Mouse (Mus musculus): ENCODE measurements around the gene Zfc3h1. TPM values are rescaled to one million over a fixed set of nuclear protein-coding genes. Genes with fewer than 3 reads are reported as not detected.
A peak's percentile ranks its signal among the peaks of the same experiment; 100 is the strongest.

Gene Zfc3h1
- total and polyA plus RNA-seq, 3 experiments = 40.7 to 51.7 (median 48.7) TPM

GRCm38 (mm10) chr10:115468632-115469031 is 83.9 kb downstream of the Zfc3h1 start:
- Histone ChIP-seq H3K36me3 (replicated peaks in 1 of 2; ENCODE audit: control insufficient read depth in 1 of 2, insufficient read depth in 1 of 2, low read length in 1 of 2) (no peaks in the 10 kb centered on the region), H3K9ac (ENCODE audit: insufficient read depth, low read depth) (no peak overlapping the region), H3K27me3 (replicated peaks) (no peaks in the 10 kb centered on the region), H3K79me2 (replicated peaks; ENCODE audit: control insufficient read depth, extremely low read depth, insufficient read depth, poor library complexity, severe bottlenecking) (no peaks in the 10 kb centered on the region), H3K4me1 (ENCODE audit: control insufficient read depth in 1 of 2, insufficient read depth in 2 of 2) (peaks cover 0 to 15% of the 10 kb centered on the region in 2 experiments; a peak in 2 of 4 replicates), H3K9me3 (replicated peaks; ENCODE audit: low read length) (no peaks in the 10 kb centered on the region), H3K4me3 (replicated peaks in 1 of 3; ENCODE audit: low read depth in 2 of 3, low read length in 2 of 3, poor library complexity in 1 of 3) (no peak overlapping the region), H3K27ac (ENCODE audit: insufficient read depth, low read depth) (no peak overlapping the region), H3K4me2 (ENCODE audit: insufficient read depth, low read depth, poor library complexity, severe bottlenecking) (no peak overlapping the region)
- TF ChIP-seq E2F4 (IDR thresholded peaks at IDR 0.05; ENCODE audit: insufficient replicate concordance, low read depth, low read length) (no peak), ELF1 (IDR thresholded peaks at IDR 0.05; ENCODE audit: low read depth, low read length) (no peak), MYC (IDR thresholded peaks at IDR 0.05; ENCODE audit: low read depth, low read length) (no peak), KAT2A (IDR thresholded peaks at IDR 0.05; ENCODE audit: insufficient replicate concordance, low read length) (no peak), CHD2 (IDR thresholded peaks at IDR 0.05; ENCODE audit: low read length) (no peak), POLR2A (IDR thresholded peaks at IDR 0.05; ENCODE audit: low read depth, low read length) (no peak), IRF4 (IDR thresholded peaks at IDR 0.05; ENCODE audit: low read depth, low read length) (no peak), RAD21 (IDR thresholded peaks at IDR 0.05; ENCODE audit: low read depth, low read length) (no peak), POLR2AphosphoS2 (IDR thresholded peaks at IDR 0.05; ENCODE audit: low read depth, low read length) (no peak), CHD1 (IDR thresholded peaks at IDR 0.05; ENCODE audit: low read depth, low read length) (no peak), GABPA (IDR thresholded peaks at IDR 0.05; ENCODE audit: insufficient replicate concordance, low read depth, low read length) (no peak), NELFE (IDR thresholded peaks at IDR 0.05; ENCODE audit: low read depth, low read length) (no peak), RCOR1 (conservative IDR thresholded peaks at IDR 0.05; ENCODE audit: low read depth, low read length) (no peak), ZKSCAN1 (IDR thresholded peaks at IDR 0.05; ENCODE audit: borderline replicate concordance, low read depth, low read length) (no peak), PAX5 (IDR thresholded peaks at IDR 0.05; ENCODE audit: low read length) (no peak)
- dilution Hi-C loops (cut with MboI; ENCODE audit: extremely low pct_ligation_motif_present, extremely low pct_unique_long_range_greater_than_20kb, low sequenced_read_pairs) = no loop called here
- in situ Hi-C loops (cut with MboI; ENCODE audit: low pct_ligation_motif_present, low pct_unique_long_range_greater_than_20kb, low sequenced_read_pairs) = loop anchor here (25.0 kb wide), 1 partner anchor 144 kb away; no protein-coding TSS in a partner anchor
- no peak for DNase-seq (ENCODE audit: extremely low read depth)

- TF ChIP-seq CTCF (conservative IDR thresholded peaks at IDR 0.05 in 1 of 2, IDR thresholded peaks at IDR 0.05 in 1 of 2; ENCODE audit: low read depth in 2 of 2, low read length in 2 of 2) = no peak
- TF ChIP-seq POLR2A (IDR thresholded peaks at IDR 0.05; ENCODE audit: low read depth, low read length) = no peak
- TF ChIP-seq CHD2 (IDR thresholded peaks at IDR 0.05; ENCODE audit: low read length) = no peak
- no peak for TF ChIP-seq POLR2AphosphoS2 (IDR thresholded peaks at IDR 0.05; ENCODE audit: low read depth, low read length)
- no peak for TF ChIP-seq JUND (conservative IDR thresholded peaks at IDR 0.05; ENCODE audit: low read depth, low read length)
- TF ChIP-seq TCF12 (IDR thresholded peaks at IDR 0.05; ENCODE audit: low read depth, low read length) = no peak
- TF ChIP-seq ZC3H11A (IDR thresholded peaks at IDR 0.05; ENCODE audit: low read depth, low read length) = no peak
- no peak for TF ChIP-seq SMC3 (IDR thresholded peaks at IDR 0.05; ENCODE audit: low read depth, low read length)
- TF ChIP-seq ZNF384 (IDR thresholded peaks at IDR 0.05; ENCODE audit: low read depth, low read length) = no peak
- no peak for TF ChIP-seq MXI1 (IDR thresholded peaks at IDR 0.05; ENCODE audit: low read depth, low read length)
- TF ChIP-seq GABPA (IDR thresholded peaks at IDR 0.05; ENCODE audit: insufficient replicate concordance, low read depth, low read length) = no peak
- no peak for TF ChIP-seq ZKSCAN1 (IDR thresholded peaks at IDR 0.05; ENCODE audit: borderline replicate concordance, low read depth, low read length)
- no peak for TF ChIP-seq USF2 (conservative IDR thresholded peaks at IDR 0.05; ENCODE audit: low read depth, low read length)
- TF ChIP-seq ELF1 (IDR thresholded peaks at IDR 0.05; ENCODE audit: low read depth, low read length) = no peak
- no peak for TF ChIP-seq ZMIZ1 (IDR thresholded peaks at IDR 0.05; ENCODE audit: low read depth, low read length)
- no peak for TF ChIP-seq HCFC1 (IDR thresholded peaks at IDR 0.05; ENCODE audit: low read depth, low read length)
- peak; percentile 27 for DNase-seq (ENCODE audit: extremely low read depth)
- dilution Hi-C loops (cut with MboI; ENCODE audit: extremely low pct_ligation_motif_present, extremely low pct_unique_long_range_greater_than_20kb, low sequenced_read_pairs) (no loop called here), in situ Hi-C loops (cut with MboI; ENCODE audit: low pct_ligation_motif_present, low pct_unique_long_range_greater_than_20kb, low sequenced_read_pairs) (loop anchor here (25.0 kb wide), 1 partner anchor 143 kb away; no protein-coding TSS in a partner anchor)
- no peaks in the 10 kb centered on the region for H3K9me3 ChIP-seq (replicated peaks; ENCODE audit: low read length)
- no peak overlapping the region for H3K4me2 ChIP-seq (ENCODE audit: insufficient read depth, low read depth, poor library complexity, severe bottlenecking)
- peaks cover 0 to 19% of the 10 kb centered on the region in 2 experiments; a peak in 2 of 4 replicates for H3K4me1 ChIP-seq (ENCODE audit: control insufficient read depth in 1 of 2, insufficient read depth in 2 of 2)
- H3K9ac ChIP-seq (ENCODE audit: insufficient read depth, low read depth) = no peak overlapping the region
- H3K79me2 ChIP-seq (replicated peaks; ENCODE audit: control insufficient read depth, extremely low read depth, insufficient read depth, poor library complexity, severe bottlenecking) = no peaks in the 10 kb centered on the region
- H3K27ac ChIP-seq (ENCODE audit: insufficient read depth, low read depth) = no peak overlapping the region
- no peak overlapping the region for H3K4me3 ChIP-seq (replicated peaks in 1 of 3; ENCODE audit: low read depth in 2 of 3, low read length in 2 of 3, poor library complexity in 1 of 3)
- H3K36me3 ChIP-seq (replicated peaks in 1 of 2; ENCODE audit: control insufficient read depth in 1 of 2, insufficient read depth in 1 of 2, low read length in 1 of 2) = no peaks in the 10 kb centered on the region
- no peaks in the 10 kb centered on the region for H3K27me3 ChIP-seq (replicated peaks)
Measured at GRCm38 (mm10) chr10:115469040-115469439, 84.3 kb downstream of the Zfc3h1 start.
